Mouse (Mus musculus) bone marrow macrophage, adult 2 months (primary cell): ENCODE results near the gene Mrps5.
A peak's percentile ranks its signal among the peaks of the same experiment; 100 is the strongest.

Source experiments
- CTCF ChIP-seq: IDR thresholded peaks from 2 replicates; pipeline ENCODE4 v1.5.1; 2012; ENCODE audit warnings: low read depth, mild to moderate bottlenecking, low read length, moderate library complexity
- POLR2A ChIP-seq: IDR thresholded peaks from 2 replicates; pipeline ENCODE4 v1.6.1; 2012; ENCODE audit warnings: mild to moderate bottlenecking, low read depth, low read length, borderline replicate concordance

DNA sequence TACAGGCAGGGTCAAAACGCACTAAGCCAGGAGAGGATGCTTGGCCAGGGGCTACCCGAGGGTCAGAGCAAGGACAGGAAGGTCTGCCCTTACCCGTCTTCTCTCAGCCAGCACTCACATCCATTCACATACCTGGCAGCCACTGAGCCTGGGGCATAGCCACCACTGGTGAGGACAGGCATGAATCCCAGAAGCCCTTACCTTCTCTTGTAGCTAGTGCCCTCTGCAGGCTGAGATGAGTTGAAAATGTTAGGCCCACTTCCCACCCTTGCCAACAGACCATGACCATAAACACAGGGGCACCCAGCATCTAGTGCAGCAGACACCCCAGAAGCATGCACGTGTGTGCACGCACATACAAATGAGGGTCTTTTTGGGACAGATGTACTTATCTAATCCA, 35.9 kb upstream of the Mrps5 start:
- peak; percentile 23; the same call in 1 of the 2 replicates for TF ChIP-seq CTCF
- no peak for TF ChIP-seq POLR2A
